ENCODE assay signal across 8 mouse cellular contexts in the genomic region with DNA sequence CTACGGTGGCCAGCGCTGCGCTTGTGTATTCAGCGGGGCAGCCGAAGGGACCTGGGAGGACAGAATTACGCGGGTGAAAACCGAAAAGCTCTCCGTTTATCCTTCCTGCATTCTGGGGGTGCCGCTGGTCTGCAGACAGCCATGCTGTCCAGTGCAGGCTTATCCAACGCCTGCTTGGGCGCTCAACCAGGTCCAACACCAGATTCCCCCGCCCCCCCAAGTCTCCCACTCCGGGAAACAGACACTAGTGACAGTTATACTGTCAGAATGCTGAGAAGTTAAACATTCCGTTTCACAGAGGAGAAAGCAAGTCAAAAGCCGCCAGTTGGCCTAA. TPM values are rescaled to one million over a fixed set of nuclear protein-coding genes. Genes with fewer than 3 reads are reported as not detected.
DNase-seq lines count a peak whose midpoint lies in the region; ATAC-seq and TF ChIP-seq lines count a peak whose summit lies in the region.

No protein-coding gene starts in this region.

- H3K4me3 ChIP-seq in layer of hippocampus, adult 2 months, result peak overlapping the region; percentile 60
- peak overlapping the region; percentile 63 for H3K4me3 ChIP-seq in embryonic facial prominence, embryonic 11.5 days (ENCODE audit: low read depth, low read length)
- H3K4me3 ChIP-seq in intestine, embryonic 14.5 days (ENCODE audit: low read depth, low read length), result peak overlapping the region; percentile 88
- H3K4me3 ChIP-seq in myocyte, result peak overlapping the region; percentile 77

- no peak for DNase-seq in layer of hippocampus, adult 2 months (ENCODE audit: low spot score in 2 of 2)
- no peak for DNase-seq in layer of hippocampus, postnatal 36 days
- DNase-seq in embryonic facial prominence, embryonic 11.5 days (ENCODE audit: low spot score), result no peak
- no peak for DNase-seq in intestine, embryonic 14.5 days (ENCODE audit: low spot score)
- DNase-seq in ovary, postnatal 14 days (ENCODE audit: low spot score), result no peak
- no peak for DNase-seq in left cerebral cortex, adult 11 months (ENCODE audit: low spot score)

- H3K27ac ChIP-seq in layer of hippocampus, adult 2 months, result no peak overlapping the region
- peak overlapping the region; percentile 63 for H3K27ac ChIP-seq in embryonic facial prominence, embryonic 11.5 days (replicated peaks; ENCODE audit: low read depth, low read length)
- H3K27ac ChIP-seq in intestine, embryonic 14.5 days (ENCODE audit: low read depth), result peak overlapping the region; percentile 95

- H3K36me3 ChIP-seq in embryonic facial prominence, embryonic 11.5 days (replicated peaks; ENCODE audit: control insufficient read depth, insufficient read depth, low read depth, low read length), result peaks cover 7% of the 10 kb centered on the region; the same call in 1 of the 2 replicates
- peaks cover 17% of the 10 kb centered on the region for H3K36me3 ChIP-seq in intestine, embryonic 14.5 days (ENCODE audit: control insufficient read depth, insufficient read depth, low read length)
- H3K36me3 ChIP-seq in myocyte (ENCODE audit: control insufficient read depth, insufficient read depth), result peaks cover 10% of the 10 kb centered on the region

- H3K4me1 ChIP-seq in embryonic facial prominence, embryonic 11.5 days (ENCODE audit: control insufficient read depth, insufficient read depth, low read length), result no peaks in the 10 kb centered on the region
- H3K4me1 ChIP-seq in intestine, embryonic 14.5 days (replicated peaks; ENCODE audit: control insufficient read depth, insufficient read depth, low read length), result peaks cover 6% of the 10 kb centered on the region; the same call in 1 of the 2 replicates

- H3K9me3 ChIP-seq in embryonic facial prominence, embryonic 11.5 days (replicated peaks; ENCODE audit: control insufficient read depth, low read length), result no peaks in the 10 kb centered on the region
- H3K9me3 ChIP-seq in intestine, embryonic 14.5 days (ENCODE audit: control insufficient read depth, low read length), result no peaks in the 10 kb centered on the region

- no peak for TF ChIP-seq CTCF in layer of hippocampus, adult 2 months (conservative IDR thresholded peaks at IDR 0.05)

- peaks cover 16% of the 10 kb centered on the region for H3K79me2 ChIP-seq in myocyte (ENCODE audit: control insufficient read depth, insufficient read depth)

- peak overlapping the region; percentile 86 for H3ac ChIP-seq in myocyte (ENCODE audit: control insufficient read depth, insufficient read length)

- no peaks in the 10 kb centered on the region for H3K27me3 ChIP-seq in embryonic facial prominence, embryonic 11.5 days (ENCODE audit: control insufficient read depth, insufficient read depth, low read length)
- no peaks in the 10 kb centered on the region for H3K27me3 ChIP-seq in intestine, embryonic 14.5 days (replicated peaks; ENCODE audit: control insufficient read depth, insufficient read depth, low read length)
- no peaks in the 10 kb centered on the region for H3K27me3 ChIP-seq in myocyte (ENCODE audit: control insufficient read depth, insufficient read depth, insufficient read length)

- H3K9ac ChIP-seq in embryonic facial prominence, embryonic 11.5 days (replicated peaks; ENCODE audit: low read length), result peak overlapping the region; percentile 90
- H3K9ac ChIP-seq in intestine, embryonic 14.5 days (ENCODE audit: low read length), result peak overlapping the region; percentile 60

- no peak for TF ChIP-seq POLR2A in myocyte (IDR thresholded peaks at IDR 0.05; ENCODE audit: insufficient read length, low read depth)

- peak overlapping the region; percentile 74 for H3K4me2 ChIP-seq in embryonic facial prominence, embryonic 11.5 days (ENCODE audit: low read depth, low read length)
- H3K4me2 ChIP-seq in intestine, embryonic 14.5 days (ENCODE audit: low read length), result peak overlapping the region; percentile 77
- peak overlapping the region; percentile 94 for H3K4me2 ChIP-seq in myocyte (ENCODE audit: low read depth)

- 1% methylated on average over 16 of the region's 16 CpGs for WGBS in embryonic facial prominence, embryonic 11.5 days
- WGBS in intestine, embryonic 14.5 days, result under 1% methylated on average over 16 of the region's 16 CpGs

- no peak; the same call in 1 of the 2 replicates for ATAC-seq in embryonic facial prominence, embryonic 11.5 days (replicated peaks; ENCODE audit: insufficient number of reproducible peaks, low FRiP score, low TSS enrichment, low read depth)
- ATAC-seq in intestine, embryonic 14.5 days (replicated peaks; ENCODE audit: low FRiP score, low TSS enrichment, low read depth), result no peak
- ATAC-seq in megakaryocyte-erythroid progenitor cell, adult 5-6 weeks (replicated peaks; ENCODE audit: low FRiP score, low TSS enrichment, poor library complexity, severe bottlenecking), result no peak; the same call in 1 of the 2 replicates

TF ChIP-seq in myocyte, 11 proteins besides CTCF, POLR2A, EP300 and RAD21:
- TF ChIP-seq E2F4 (IDR thresholded peaks at IDR 0.05; ENCODE audit: insufficient read depth), result no peak

RNA-seq across cellular contexts. Expression of a gene that starts 24.5 kb away (rescaled TPM):
- 10 to 100 TPM; 21.8 to 25.0 TPM for total RNA-seq in layer of hippocampus, adult 2 months (2021)
- total RNA-seq in layer of hippocampus, postnatal 36 days (2021), result 10 to 100 TPM; 22.4 to 24.7 TPM
- 8.2 and 9.0 TPM in 2 replicates for polyA plus RNA-seq in embryonic facial prominence, embryonic 11.5 days (2014; fragmentation: Nextera tagmentation; extraction: Ambion mirVana)
- 8.8 and 9.6 TPM in 2 replicates for polyA plus RNA-seq in intestine, embryonic 14.5 days (2014; fragmentation: Nextera tagmentation; extraction: Ambion mirVana)
- 3.7 TPM for polyA plus RNA-seq in myocyte (2012; fragmentation: generic; extraction: Trizol)
- total RNA-seq in megakaryocyte-erythroid progenitor cell, adult 5-6 weeks (2014; fragmentation: Nextera tagmentation), result 8.7 and 11.2 TPM in 2 replicates
- total RNA-seq in megakaryocyte-erythroid progenitor cell, adult 5-6 weeks (2017), result 9.9 and 11.4 TPM in 2 replicates

RNA-seq across cellular contexts. Expression of a gene that starts 40.9 kb away (rescaled TPM):
- 10 to 100 TPM; 62.7 to 64.7 TPM for total RNA-seq in layer of hippocampus, adult 2 months (2021)
- total RNA-seq in layer of hippocampus, postnatal 36 days (2021), result 10 to 100 TPM; 69.5 to 70.8 TPM
- polyA plus RNA-seq in embryonic facial prominence, embryonic 11.5 days (2014; fragmentation: Nextera tagmentation; extraction: Ambion mirVana), result 150 and 162 TPM in 2 replicates
- polyA plus RNA-seq in intestine, embryonic 14.5 days (2014; fragmentation: Nextera tagmentation; extraction: Ambion mirVana), result 104 and 106 TPM in 2 replicates
- 41.8 TPM for polyA plus RNA-seq in myocyte (2012; fragmentation: generic; extraction: Trizol)
- 201 and 242 TPM in 2 replicates for total RNA-seq in megakaryocyte-erythroid progenitor cell, adult 5-6 weeks (2014; fragmentation: Nextera tagmentation)
- total RNA-seq in megakaryocyte-erythroid progenitor cell, adult 5-6 weeks (2017), result 352 and 418 TPM in 2 replicates

RNA-seq across cellular contexts. Expression of a gene that starts 57.4 kb away (rescaled TPM):
- total RNA-seq in layer of hippocampus, adult 2 months (2021), result 1 to 10 TPM; 1.3 to 1.6 TPM
- 1 to 10 TPM; 1.4 to 1.5 TPM for total RNA-seq in layer of hippocampus, postnatal 36 days (2021)
- polyA plus RNA-seq in embryonic facial prominence, embryonic 11.5 days (2014; fragmentation: Nextera tagmentation; extraction: Ambion mirVana), result not detected in 2 replicates
- polyA plus RNA-seq in intestine, embryonic 14.5 days (2014; fragmentation: Nextera tagmentation; extraction: Ambion mirVana), result 0.08 TPM in 1 of 2 replicates, not detected in the other
- polyA plus RNA-seq in myocyte (2012; fragmentation: generic; extraction: Trizol), result not detected
- total RNA-seq in megakaryocyte-erythroid progenitor cell, adult 5-6 weeks (2014; fragmentation: Nextera tagmentation), result not detected in 2 replicates
- not detected in 2 replicates for total RNA-seq in megakaryocyte-erythroid progenitor cell, adult 5-6 weeks (2017)
